Mouse (Mus musculus) right cerebral cortex, postnatal 14 days (tissue): ENCODE measurements around the gene Hao2.

Experiments
- DNase-seq: peaks from one replicate; pipeline ENCODE4 v3.0.0; 2022

Gene Hao2

DNA sequence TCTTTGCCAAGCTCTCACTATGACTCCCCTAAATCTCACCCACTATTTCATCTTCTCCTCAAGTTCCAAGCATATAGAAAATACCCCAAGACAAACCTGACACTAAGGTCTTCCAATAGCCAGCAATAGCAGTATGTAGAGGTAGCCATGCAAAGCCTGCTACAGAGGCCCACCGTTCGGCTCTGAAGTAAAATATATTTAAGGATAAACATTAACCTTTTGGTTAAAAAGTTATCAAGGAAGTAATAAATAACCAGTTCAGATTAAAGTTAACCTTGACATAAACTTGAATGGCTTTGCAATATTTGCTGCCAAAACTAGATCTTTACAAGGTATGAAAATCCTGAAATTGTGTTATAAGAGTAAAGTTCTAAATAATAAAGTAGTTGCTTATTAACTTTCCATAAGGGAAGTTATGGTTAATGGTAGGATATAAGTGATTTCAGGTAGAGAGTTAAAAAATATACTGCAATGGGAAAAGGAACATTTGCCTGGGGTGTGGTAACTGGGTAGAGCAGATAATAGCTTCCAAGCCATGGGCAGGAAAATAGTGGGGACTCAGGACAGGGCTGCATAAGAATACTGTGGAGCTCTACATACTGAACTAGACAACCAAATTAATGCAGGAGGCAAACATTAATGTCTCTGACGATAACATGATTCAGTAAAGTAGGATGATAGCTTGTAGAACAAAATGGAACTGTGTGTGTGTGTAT lies at the start of gene Hao2:
Hao2 (minus strand) TSS at position 183 of the 716 bp plus-strand sequence.
- DNase-seq: no peak

GRCm38 (mm10) chr3:98941601-98942000 lies 48.6 kb upstream of the Hao2 start:
- no peak for DNase-seq

DNA sequence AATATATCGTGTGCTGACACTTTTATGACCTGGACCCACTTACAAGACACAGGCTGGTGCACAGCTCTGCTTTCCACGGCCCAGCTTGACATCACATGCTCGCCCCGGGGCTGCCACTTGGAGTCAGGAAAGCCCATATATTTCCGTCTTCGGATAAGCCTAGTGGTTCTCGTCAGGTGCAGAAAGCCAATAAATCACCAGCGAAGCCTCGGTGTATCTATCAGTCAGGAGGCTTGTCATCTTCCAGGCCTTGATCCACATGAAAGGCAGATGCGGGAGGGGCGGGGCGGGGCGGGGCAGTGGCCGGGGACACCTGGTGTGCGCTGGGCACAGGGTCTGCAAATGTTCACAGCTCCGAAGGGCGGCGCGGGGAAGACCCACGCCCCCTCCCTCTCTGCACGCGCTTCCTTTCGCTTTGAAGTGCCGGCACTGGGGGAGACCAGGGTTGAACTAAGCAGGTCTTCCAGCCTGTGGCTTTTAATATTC lies 48.1 kb upstream of the Hao2 start:
- no peak for DNase-seq

DNA sequence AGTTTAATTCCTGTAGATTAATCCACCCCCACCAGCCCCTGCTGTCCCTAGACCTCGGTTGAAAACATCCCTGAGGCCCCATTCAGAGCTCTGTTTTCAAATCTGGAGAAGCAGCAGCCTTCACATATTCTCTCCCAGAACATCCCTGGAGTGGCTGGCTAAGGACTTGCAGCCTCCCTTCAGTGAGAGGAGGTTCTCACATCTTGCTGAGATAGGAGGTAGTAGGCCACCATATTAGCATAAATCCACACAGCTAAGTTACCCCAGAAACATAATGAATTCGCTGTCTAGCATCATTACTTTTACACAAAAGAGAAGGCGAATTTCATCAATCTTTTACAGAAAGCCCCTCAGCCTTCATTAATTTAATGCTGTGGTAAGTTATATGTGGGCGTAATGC lies 47.2 kb upstream of the Hao2 start:
- DNase-seq: no peak

DNA sequence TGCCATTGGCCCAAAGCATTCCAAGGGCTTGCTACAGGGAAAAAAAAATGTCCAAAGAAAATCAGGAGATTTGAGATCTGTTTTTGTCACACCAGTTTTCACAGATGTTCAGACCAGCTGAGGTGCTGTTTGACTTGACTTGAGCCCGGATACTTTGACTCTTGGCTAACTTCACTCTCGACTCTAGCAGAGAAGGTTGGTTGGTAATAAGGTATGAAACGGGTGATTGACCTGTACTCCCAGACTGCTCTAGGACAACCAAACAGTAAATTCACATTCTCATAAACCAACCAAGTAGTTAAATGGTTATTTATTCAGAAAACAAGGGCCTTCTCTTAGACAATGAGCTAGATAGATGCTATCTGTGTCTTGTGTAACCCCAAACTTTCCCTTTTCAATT lies 43.4 kb upstream of the Hao2 start:
- no peak for DNase-seq

- DNase-seq: no peak
Observed at GRCm38 (mm10) chr3:98934601-98935000, 41.6 kb upstream of the Hao2 start.

- no peak for DNase-seq
Observed at GRCm38 (mm10) chr3:98934041-98934440, 41.0 kb upstream of the Hao2 start.

- no peak for DNase-seq
Observed at GRCm38 (mm10) chr3:98932421-98932820, 39.4 kb upstream of the Hao2 start.

GRCm38 (mm10) chr3:98931836-98932235 lies 38.8 kb upstream of the Hao2 start:
- no peak for DNase-seq

DNA sequence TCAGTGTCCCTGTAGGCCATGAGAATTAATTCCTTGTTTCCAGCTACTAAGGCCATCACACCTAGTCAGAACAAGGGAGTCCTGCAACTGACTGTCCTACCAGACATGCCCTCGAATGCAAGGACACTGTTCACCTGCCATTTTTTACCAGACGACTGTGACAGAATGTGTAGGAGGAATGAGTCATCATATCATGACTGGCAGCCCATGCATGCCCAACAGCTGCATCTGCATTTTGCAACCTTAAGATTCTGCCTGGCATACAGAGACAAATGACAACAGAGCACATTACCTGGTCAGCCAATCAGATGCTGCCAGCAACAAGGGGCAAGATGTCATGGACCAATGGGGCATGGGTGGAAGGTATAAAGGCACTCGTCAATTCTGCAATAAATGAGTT lies 27.4 kb upstream of the Hao2 start:
- DNase-seq: no peak

DNA sequence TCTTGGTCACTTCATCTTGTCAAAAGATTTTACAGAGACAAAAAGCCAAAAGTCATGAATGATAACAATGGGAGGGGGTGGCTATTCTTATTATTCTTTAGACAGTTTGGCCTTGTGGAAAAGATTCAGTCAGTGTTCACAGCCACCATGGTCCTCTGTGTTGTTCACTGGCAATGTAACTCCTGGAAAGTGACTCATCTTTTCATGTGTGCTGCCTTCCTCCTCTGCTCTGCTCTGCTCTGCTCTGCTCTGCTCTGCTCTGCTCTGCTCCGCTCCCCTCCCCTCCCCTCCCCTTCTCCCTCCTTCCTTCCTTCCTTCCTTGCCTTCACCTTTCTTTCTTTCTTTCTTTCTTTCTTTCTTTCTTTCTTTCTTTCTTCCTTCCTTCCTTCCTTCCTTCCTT lies 24.2 kb upstream of the Hao2 start:
- no peak for DNase-seq

- no peak for DNase-seq
Observed at GRCm38 (mm10) chr3:98916856-98917255, 23.8 kb upstream of the Hao2 start.

- DNase-seq: peak; percentile 76
Observed at GRCm38 (mm10) chr3:98915659-98916058, 22.6 kb upstream of the Hao2 start.

DNA sequence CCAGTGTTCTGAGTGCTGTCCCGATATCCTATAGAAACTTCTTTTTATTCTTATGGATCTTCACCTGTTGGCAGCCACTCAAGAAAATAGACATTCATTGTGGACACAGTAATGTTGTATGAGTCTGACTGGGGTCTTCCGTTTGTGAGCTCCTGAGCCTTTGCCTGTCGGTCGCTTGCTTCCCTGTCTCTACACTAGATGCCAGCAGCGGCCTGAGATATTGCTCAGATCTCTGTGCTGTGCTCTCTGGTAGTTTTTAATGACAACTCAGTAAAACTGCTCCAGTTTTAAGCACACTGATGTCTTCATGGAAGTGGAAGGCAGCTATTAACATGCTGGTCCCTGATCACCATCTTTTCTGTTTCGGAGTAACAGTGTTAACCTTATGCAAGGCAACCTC lies 20.6 kb upstream of the Hao2 start:
- DNase-seq: peak; percentile 16

DNA sequence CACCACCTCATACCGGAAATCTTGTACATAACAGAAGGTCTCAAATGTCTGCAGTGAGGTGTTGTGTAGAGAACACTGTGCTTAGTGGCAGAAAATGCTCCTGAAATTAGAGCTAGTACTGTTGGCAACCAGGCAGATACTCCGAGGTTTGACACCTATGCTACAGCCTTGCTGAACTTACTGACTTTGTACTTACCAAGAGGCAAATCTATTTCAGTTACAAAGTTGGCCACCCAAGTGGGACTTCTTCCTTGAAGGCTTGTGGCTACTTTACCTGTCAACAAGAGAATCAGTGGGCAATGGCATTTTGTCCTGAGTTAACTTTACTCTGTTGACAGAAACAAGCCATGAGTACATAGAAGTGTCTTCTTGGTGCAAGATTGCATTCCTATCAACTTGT lies 4.6 kb upstream of the Hao2 start:
- DNase-seq: no peak

GRCm38 (mm10) chr3:98895071-98895601 lies 2.1 kb upstream of the Hao2 start:
- DNase-seq: no peak

DNA sequence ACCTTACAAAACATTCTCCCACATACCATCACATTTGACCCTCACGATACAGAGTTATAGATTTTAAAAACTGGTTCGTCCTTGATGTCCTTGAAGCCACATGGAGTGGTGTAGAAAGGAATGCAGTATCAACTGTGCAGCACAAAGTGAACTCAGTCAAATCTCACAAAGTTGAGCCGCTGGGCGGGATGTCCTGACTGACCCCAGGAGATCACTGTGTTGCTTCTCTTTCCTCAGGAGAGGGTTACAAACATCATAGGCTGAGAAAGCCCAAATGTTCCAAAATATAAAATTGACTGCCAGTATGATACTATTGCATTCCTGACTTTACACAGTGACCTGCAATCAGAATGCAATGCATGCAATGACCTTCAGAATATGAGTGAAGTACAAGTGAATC lies 2.6 kb downstream of the Hao2 start:
- DNase-seq: no peak

- no peak for DNase-seq
Observed at GRCm38 (mm10) chr3:98888206-98888605, 4.8 kb downstream of the Hao2 start.

GRCm38 (mm10) chr3:98880831-98881230 lies 12.2 kb downstream of the Hao2 start:
- DNase-seq: no peak

DNA sequence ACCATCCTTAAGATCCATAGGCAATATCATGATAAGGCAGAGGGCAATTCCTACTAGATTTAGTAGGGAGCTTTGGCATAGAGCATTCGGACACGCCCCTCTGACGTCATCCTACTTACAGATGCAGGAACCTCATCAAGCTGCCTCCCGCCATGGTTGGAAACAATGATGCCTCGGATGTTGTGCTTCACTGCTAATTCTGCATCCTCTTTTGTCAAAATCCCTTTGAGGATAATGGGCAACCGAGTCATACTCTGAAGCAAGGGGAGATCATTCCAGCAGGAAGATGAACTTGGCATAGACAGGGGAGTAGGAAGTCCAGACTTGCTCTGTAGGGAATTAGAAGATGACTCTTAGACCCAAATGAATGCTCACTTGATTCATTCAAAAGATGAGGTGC lies 12.8 kb downstream of the Hao2 start:
- DNase-seq: no peak

GRCm38 (mm10) chr3:98868219-98868618 lies 24.8 kb downstream of the Hao2 start:
- no peak for DNase-seq

GRCm38 (mm10) chr3:98862800-98863199 lies 30.2 kb downstream of the Hao2 start:
- DNase-seq: no peak

GRCm38 (mm10) chr3:98859576-98859975 lies 33.5 kb downstream of the Hao2 start, which contains the start of gene Hsd3b1:
Hsd3b1 (minus strand) TSS chr3:98859794.
- DNase-seq: no peak

- no peak for DNase-seq
Observed at GRCm38 (mm10) chr3:98858051-98858450, 35.0 kb downstream of the Hao2 start.

DNA sequence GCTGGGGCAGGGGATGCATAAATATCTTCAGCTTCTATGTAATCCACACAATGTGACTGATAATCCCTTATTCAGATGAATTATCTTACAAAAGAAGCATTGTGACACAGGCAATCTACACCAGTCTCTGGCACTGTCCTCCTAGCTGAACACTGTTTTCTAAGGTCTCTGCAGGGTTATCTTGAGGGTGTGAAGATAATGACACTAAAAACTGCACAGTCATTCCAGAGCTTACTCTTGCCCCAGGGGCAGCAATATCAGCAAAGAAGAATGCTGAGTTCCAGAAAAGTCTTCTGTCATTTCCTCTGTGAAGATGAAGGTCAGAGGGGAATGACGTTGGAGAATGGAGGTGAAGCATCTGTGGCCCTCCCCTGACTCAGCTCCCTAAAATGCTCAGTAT lies 36.1 kb downstream of the Hao2 start:
- no peak for DNase-seq
